Mouse (Mus musculus) heart, postnatal 25 days (tissue): ENCODE data around the gene Msi2. TPM values are rescaled to one million over a fixed set of nuclear protein-coding genes. Genes with fewer than 3 reads are reported as not detected.
A peak's percentile ranks its signal among the peaks of the same experiment; 100 is the strongest.

Source experiments
- DNase-seq: peaks from one replicate; pipeline ENCODE4 v3.0.0; 2022; ENCODE audit warnings: low spot score
- intact Hi-C: fragments of 180-260 bp; cut with DNase I; formaldehyde crosslinking; loops from one replicate; pipeline ENCODE4 v1.15.1; 2025
- total RNA-seq, 2 experiments: library from RNA; stranded (reverse); gene quantifications; 2 replicates each; pipeline ENCODE4 v1.2.3; 2021

Gene Msi2
- total RNA-seq, 2 experiments from 2014 or later = 191 to 211 TPM

DNA sequence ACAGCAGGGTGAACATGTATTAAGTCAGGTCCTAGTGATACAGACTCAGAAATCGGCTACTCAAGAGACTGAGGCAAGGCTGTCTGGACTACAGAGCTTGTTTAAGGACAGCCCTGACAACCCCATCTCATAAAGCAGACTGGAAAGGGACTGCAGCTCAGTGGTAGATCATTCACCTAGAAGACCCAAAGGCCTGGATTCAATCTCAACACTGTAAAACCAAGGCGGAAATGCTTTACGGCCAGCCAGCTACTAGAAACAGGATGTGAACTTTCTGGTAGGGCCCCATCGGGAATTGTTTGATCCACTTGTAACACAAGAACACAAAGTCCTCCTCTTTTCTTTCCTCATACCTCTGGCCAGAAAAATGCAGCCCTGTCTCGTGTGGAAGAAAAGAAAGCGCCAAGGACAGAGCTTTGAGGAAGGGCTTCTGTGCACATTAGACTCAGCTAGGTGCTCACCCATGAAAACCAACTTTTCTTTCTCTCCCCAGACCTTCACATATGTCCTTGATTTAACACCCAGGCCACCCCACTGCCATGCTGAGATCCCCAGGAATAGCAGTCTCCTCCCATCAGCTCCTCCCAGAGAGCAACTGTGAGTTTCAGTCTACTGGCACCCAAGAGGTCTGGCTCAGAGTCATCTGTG, 162.3 kb downstream of the Msi2 start:
- peak; percentile 46 for DNase-seq
- intact Hi-C loops = loop anchor here (5.0 kb wide), 1 partner anchor 66 kb away; no protein-coding TSS in a partner anchor

GRCm38 (mm10) chr11:88555232-88555818, 163.0 kb downstream of the Msi2 start:
- DNase-seq = no peak
- intact Hi-C loops = loop anchor here (5.0 kb wide), 1 partner anchor 67 kb away; no protein-coding TSS in a partner anchor

DNA sequence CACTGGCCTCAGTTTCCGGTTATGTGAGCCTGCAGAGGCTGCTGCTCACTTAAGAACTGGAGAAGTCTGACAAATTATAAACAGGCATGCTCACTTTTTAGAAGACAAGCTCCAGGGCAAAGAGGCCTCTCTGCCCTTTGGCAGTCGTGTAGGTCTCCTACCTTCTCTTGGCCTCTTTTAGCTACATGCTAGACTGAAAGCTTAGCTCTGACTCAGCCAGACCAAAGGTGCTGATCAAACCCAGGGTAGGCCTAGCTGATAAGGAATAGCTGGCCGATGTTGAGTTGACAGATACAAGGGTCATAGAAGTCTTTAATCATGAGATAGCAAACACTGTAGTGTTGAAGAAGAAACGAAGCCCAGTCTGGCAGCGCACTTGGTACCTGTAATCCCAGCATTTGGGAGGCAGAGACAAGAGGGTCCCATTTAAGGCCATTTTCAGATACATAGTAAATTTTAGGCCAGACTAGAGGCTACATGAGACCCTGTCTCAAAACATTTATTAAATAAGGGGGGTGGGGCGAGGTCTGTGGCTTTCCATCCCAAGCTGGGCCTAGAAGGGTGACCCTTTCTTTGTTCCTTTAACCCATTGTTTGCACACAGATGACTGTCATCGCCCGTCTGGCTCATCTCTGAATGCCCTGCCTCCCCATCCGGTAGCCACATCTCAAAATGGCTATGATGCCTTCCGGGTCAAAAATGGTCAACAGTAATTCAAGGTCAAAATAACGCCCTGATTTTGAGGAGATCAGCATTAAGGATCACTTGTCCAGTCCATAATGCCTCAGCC, 164.6 kb downstream of the Msi2 start:
- no peak for DNase-seq
- intact Hi-C loops = loop anchor here (1.0 to 5.0 kb wide), 5 partner anchors 25 to 301 kb away; no protein-coding TSS in a partner anchor

- intact Hi-C loops = loop anchor here (1.0 to 5.0 kb wide), 5 partner anchors 24 to 301 kb away; no protein-coding TSS in a partner anchor
- DNase-seq = peak; percentile 47
Observed at GRCm38 (mm10) chr11:88552987-88553386, 165.3 kb downstream of the Msi2 start.

DNA sequence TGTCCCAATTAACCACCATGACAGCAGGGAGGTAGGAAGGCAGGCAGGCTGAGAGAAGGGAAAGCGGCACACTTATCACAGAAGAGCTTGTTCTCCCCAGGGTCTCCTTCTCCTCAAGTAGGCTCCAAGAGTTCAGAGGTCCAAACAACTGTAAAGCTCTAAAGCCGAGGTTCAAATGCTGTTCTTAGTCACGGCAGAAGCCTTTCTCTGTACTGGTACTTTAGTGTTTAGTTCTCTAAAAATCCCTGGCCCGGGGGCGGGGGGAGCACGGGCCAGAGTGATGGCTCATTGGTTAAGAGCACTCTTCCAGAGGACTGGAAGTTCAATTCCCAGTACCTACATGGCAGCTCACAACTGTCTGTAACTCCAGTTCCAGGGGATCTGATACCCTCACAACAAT, 165.9 kb downstream of the Msi2 start:
- no peak for DNase-seq
- intact Hi-C loops = loop anchor here (2.0 to 5.0 kb wide), 4 partner anchors 24 to 300 kb away; no protein-coding TSS in a partner anchor

DNA sequence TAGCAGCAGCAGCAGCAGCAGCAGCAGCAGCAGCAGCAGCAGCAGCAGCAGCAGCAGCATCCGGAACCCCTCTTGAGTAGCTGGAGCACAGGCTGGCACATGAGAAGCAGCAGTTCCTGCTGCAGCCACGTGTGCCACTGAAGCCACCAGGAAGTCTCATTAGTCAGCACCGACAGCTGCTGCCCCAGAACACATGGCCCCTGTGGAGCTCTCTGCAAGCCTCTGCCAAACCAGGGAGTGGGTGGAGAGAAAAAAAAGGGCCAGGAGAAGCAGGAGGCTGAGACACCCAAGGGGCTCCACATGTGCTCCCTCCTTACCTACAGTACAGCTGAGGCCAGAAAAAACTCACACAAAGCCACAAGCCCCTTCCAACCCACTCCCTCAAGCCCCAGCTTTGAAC, 167.3 kb downstream of the Msi2 start:
- intact Hi-C loops = loop anchor here (5.0 kb wide), 3 partner anchors 34 to 299 kb away; no protein-coding TSS in a partner anchor
- peak; percentile 39 for DNase-seq

DNA sequence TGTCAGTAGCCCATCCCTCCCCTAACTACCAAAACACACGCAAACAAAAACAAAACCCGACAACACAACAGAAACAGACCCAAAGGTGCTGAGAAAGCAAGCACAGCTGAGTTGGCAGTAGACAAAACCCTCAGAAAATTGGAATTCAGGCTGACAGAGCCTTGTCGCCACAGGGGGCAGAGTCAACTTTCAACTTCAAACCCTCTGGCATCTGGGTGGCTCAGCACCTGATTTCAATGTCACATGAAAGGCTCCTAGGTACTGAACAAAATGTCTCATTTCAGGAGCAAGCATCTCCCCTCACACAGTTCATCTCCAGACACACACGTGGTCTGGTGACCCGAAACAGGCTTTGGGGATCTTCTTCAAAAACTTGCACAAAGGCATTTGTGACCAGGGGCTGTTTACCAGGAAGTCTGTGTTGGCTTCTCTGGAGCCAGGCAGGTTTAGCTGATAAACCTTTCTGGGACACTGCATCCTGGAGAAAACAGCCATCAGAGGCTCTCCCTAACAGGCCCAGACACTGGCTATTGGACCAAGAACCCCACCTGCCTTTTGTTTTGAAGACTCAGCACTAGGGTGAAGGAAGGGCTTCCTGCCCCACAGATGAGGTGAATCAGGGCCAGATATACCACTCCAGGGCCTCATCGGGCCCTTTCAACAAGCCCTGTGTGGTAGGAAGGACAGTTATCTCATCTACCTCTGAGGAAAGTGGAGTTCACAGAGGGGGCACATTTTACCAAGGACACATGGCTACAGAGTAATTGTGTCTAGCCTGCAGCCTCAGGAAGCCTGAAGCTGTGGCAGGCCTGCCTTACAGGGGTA, 168.0 kb downstream of the Msi2 start:
- intact Hi-C loops = loop anchor here (5.0 kb wide), 3 partner anchors 33 to 298 kb away; no protein-coding TSS in a partner anchor
- DNase-seq = no peak

DNA sequence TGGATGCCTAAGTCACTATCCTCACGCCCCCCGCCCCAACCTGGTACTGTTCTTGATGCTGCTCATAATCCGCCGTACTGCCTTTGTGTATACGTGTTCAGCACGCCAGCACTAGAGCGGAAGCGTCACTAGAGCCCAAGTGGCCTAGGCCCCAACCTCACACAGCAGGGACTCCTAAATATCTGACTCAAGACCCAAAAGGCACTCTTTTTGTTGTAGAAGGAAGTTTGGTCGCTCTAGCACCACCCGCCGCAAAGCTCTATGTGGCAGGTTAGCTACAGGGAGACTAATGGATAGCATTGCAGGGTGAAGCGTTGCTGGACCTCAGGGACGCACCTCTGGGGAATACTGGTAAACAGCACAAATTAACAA, 168.8 kb downstream of the Msi2 start:
- intact Hi-C loops = no loop called here

GRCm38 (mm10) chr11:88548832-88549528, 169.3 kb downstream of the Msi2 start:
- no peak for DNase-seq

More for the DNA sequence above, 168.8 kb downstream of the Msi2 start:
- no peak for DNase-seq

GRCm38 (mm10) chr11:88548423-88548822, 169.9 kb downstream of the Msi2 start:
- no peak for DNase-seq
- intact Hi-C loops = no loop called here

More at GRCm38 (mm10) chr11:88548832-88549528, 169.3 kb downstream of the Msi2 start:
- intact Hi-C loops = no loop called here

- intact Hi-C loops = no loop called here
- DNase-seq = no peak
Observed at GRCm38 (mm10) chr11:88543771-88544170, 174.5 kb downstream of the Msi2 start.

DNA sequence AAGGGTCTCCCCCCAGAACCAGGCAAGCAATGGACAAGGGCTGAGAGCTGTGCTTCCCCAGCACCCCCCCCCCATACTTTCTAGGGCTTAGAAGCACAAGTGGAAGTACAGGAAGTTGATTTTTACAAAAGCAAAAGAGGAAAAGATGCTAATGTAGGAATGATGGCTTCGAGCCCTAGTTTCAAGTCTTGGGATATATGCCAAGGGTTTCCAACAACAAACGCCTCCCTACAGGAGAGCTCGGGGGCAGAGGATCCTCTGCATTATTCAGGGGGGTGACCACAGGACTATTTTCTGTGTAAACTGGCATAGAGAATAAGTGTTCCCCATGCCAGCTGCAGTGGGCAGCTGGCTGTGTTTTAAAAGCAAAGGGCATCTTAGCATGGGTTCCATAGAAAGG, 175.5 kb downstream of the Msi2 start:
- DNase-seq = no peak
- intact Hi-C loops = no loop called here

- intact Hi-C loops = loop anchor here (2.0 kb wide), 1 partner anchor 37 kb away; no protein-coding TSS in a partner anchor
- DNase-seq = no peak
Observed at GRCm38 (mm10) chr11:88541666-88542639, 176.4 kb downstream of the Msi2 start.

GRCm38 (mm10) chr11:88539637-88540478, 178.5 kb downstream of the Msi2 start:
- intact Hi-C loops = loop anchor here (2.0 kb wide), 1 partner anchor 35 kb away; no protein-coding TSS in a partner anchor
- DNase-seq = no peak

DNA sequence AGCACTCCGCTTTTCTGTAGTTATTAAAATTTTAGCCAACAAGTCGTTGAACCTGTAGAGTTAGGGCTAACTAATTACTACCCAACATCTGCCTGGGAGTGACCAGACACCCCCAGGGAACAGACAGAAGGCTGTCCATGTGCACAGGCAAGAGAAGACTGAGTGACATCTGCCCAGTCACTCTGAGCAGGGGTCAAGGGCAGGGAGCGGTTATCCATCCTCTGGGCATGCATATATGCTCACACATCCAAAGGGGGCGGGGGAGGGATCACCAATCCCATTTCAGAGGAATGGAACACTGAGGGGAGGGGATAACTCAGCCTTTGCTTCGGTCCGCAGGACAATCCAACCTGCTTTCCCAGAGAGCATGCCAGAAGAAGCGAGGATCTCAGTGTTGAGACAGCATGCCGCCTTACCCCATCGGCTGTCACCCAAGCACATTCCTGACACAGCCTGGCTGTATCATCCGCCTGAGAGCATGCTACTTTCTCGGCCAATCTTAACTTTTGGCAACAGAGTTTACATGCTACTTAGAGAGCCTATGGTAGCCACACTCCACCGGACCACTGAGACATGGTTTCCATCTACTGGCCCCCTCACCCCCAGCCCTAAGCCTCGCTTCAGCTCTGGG, 179.5 kb downstream of the Msi2 start:
- DNase-seq = no peak
- intact Hi-C loops = no loop called here

- no peak for DNase-seq
- intact Hi-C loops = no loop called here
Observed at GRCm38 (mm10) chr11:88537344-88537743, 181.0 kb downstream of the Msi2 start.
